Mouse (Mus musculus) lung, postnatal 4 days (tissue): ENCODE data around the gene Dhx8.

ENCODE experiments used
- DNase-seq, 2 experiments: peaks; one replicate each; pipeline ENCODE4 v3.0.0; 2021

Dhx8 gene

GRCm38 (mm10) chr11:101732518-101733440 is at the start of gene Dhx8:
TSS of gene Dhx8 (plus strand) at chr11:101732919.
- peak; percentile 98 for DNase-seq

GRCm38 (mm10) chr11:101687351-101688301 is 45.1 kb upstream of the Dhx8 start:
- DNase-seq: peak; percentile 60 to 77

GRCm38 (mm10) chr11:101689701-101690113 is 43.0 kb upstream of the Dhx8 start:
- DNase-seq: no peak

GRCm38 (mm10) chr11:101690326-101690725 is 42.4 kb upstream of the Dhx8 start:
- DNase-seq: no peak

- peak; percentile 51 to 53 for DNase-seq
Observed at GRCm38 (mm10) chr11:101695906-101696661, 36.6 kb upstream of the Dhx8 start.

GRCm38 (mm10) chr11:101697156-101697861 is 35.4 kb upstream of the Dhx8 start:
- no peak for DNase-seq

- no peak for DNase-seq
Observed at GRCm38 (mm10) chr11:101698114-101698513, 34.6 kb upstream of the Dhx8 start.

- DNase-seq: no peak
Observed at GRCm38 (mm10) chr11:101699556-101699955, 33.2 kb upstream of the Dhx8 start.

GRCm38 (mm10) chr11:101699991-101700390 is 32.7 kb upstream of the Dhx8 start:
- no peak for DNase-seq

- DNase-seq: peak; percentile 55 to 64
Observed at GRCm38 (mm10) chr11:101700446-101700845, 32.3 kb upstream of the Dhx8 start.

- DNase-seq: no peak
Observed at GRCm38 (mm10) chr11:101704081-101704480, 28.6 kb upstream of the Dhx8 start.

- no peak for DNase-seq
Observed at GRCm38 (mm10) chr11:101706764-101707448, 25.8 kb upstream of the Dhx8 start.

GRCm38 (mm10) chr11:101708482-101708881 is 24.2 kb upstream of the Dhx8 start:
- DNase-seq: no peak

- DNase-seq: no peak
Observed at GRCm38 (mm10) chr11:101712811-101713210, 19.9 kb upstream of the Dhx8 start.

- DNase-seq: no peak
Observed at GRCm38 (mm10) chr11:101714012-101714411, 18.7 kb upstream of the Dhx8 start.

GRCm38 (mm10) chr11:101718324-101718723 is 14.4 kb upstream of the Dhx8 start:
- no peak for DNase-seq

GRCm38 (mm10) chr11:101719986-101720520 is 12.7 kb upstream of the Dhx8 start:
- no peak for DNase-seq

GRCm38 (mm10) chr11:101725043-101725442 is 7.7 kb upstream of the Dhx8 start:
- no peak for DNase-seq

GRCm38 (mm10) chr11:101726765-101727164 is 6.0 kb upstream of the Dhx8 start:
- no peak for DNase-seq

- no peak for DNase-seq
Observed at GRCm38 (mm10) chr11:101729308-101729707, 3.4 kb upstream of the Dhx8 start.

- DNase-seq: no peak
Observed at GRCm38 (mm10) chr11:101733596-101733995, 877 bp downstream of the Dhx8 start.
